Mouse (Mus musculus): Measurements from ENCODE around the gene Kctd19. TPM values are rescaled to one million over a fixed set of nuclear protein-coding genes. Genes with fewer than 3 reads are reported as not detected.

The Kctd19 gene
- total RNA-seq, 2 experiments from 2014 or later, result 0.23 TPM; not detected in 1

GRCm38 (mm10) chr8:105441433-105441832, 28.1 kb upstream of the Kctd19 start:
- Histone ChIP-seq H3K4me3 (no peak overlapping the region), H3K27ac (no peak overlapping the region)
- peak; percentile 35 for TF ChIP-seq CTCF (IDR thresholded peaks at IDR 0.05)
- DNase-seq, result peak; percentile 44
- intact Hi-C loops (cut with DNase I), result no loop called here

GRCm38 (mm10) chr8:105438865-105439264, 25.6 kb upstream of the Kctd19 start:
- no peak overlapping the region for H3K27ac ChIP-seq
- no peak overlapping the region for H3K4me3 ChIP-seq
- DNase-seq, result peak; percentile 48
- peak; percentile 64 for TF ChIP-seq CTCF (IDR thresholded peaks at IDR 0.05)
- intact Hi-C loops (cut with DNase I), result loop anchor here (2.0 kb wide), 1 partner anchor 32 kb away; the partner anchor contains the start of gene Tppp3

- no peak for DNase-seq
- H3K4me3 ChIP-seq, result no peak overlapping the region
- intact Hi-C loops (cut with DNase I), result no loop called here
- no peak overlapping the region for H3K27ac ChIP-seq
- TF ChIP-seq CTCF (IDR thresholded peaks at IDR 0.05), result no peak
Observed at GRCm38 (mm10) chr8:105437078-105437748, 23.9 kb upstream of the Kctd19 start.

GRCm38 (mm10) chr8:105436218-105436617, 22.9 kb upstream of the Kctd19 start:
- Histone ChIP-seq H3K27ac (no peak overlapping the region), H3K4me3 (no peak overlapping the region)
- intact Hi-C loops (cut with DNase I), result no loop called here
- no peak for DNase-seq
- no peak for TF ChIP-seq CTCF (IDR thresholded peaks at IDR 0.05)

- intact Hi-C loops (cut with DNase I), result no loop called here
- Histone ChIP-seq H3K4me3 (peak overlapping the region; percentile 35; the same call in 1 of the 2 replicates), H3K27ac (peak overlapping the region; percentile 81)
- DNase-seq, result no peak
- TF ChIP-seq CTCF (IDR thresholded peaks at IDR 0.05), result no peak
Observed at GRCm38 (mm10) chr8:105434136-105434535, 20.8 kb upstream of the Kctd19 start.

- intact Hi-C loops (cut with DNase I), result no loop called here
- no peak for DNase-seq
- H3K27ac ChIP-seq, result peak overlapping the region; percentile 81
- peak overlapping the region; percentile 35 for H3K4me3 ChIP-seq
- no peak for TF ChIP-seq CTCF (IDR thresholded peaks at IDR 0.05)
Observed at GRCm38 (mm10) chr8:105433511-105433910, 20.2 kb upstream of the Kctd19 start.

GRCm38 (mm10) chr8:105433021-105433420, 19.7 kb upstream of the Kctd19 start:
- peak overlapping the region; percentile 81 for H3K27ac ChIP-seq
- DNase-seq, result no peak
- H3K4me3 ChIP-seq, result peak overlapping the region; percentile 7; the same call in 1 of the 2 replicates
- intact Hi-C loops (cut with DNase I), result no loop called here
- TF ChIP-seq CTCF (IDR thresholded peaks at IDR 0.05), result no peak

- H3K4me3 ChIP-seq, result no peak overlapping the region
- intact Hi-C loops (cut with DNase I), result no loop called here
- no peak for TF ChIP-seq CTCF (IDR thresholded peaks at IDR 0.05)
- no peak for DNase-seq
- peak overlapping the region; percentile 81; the same call in 1 of the 2 replicates for H3K27ac ChIP-seq
Observed at GRCm38 (mm10) chr8:105431743-105432515, 18.6 kb upstream of the Kctd19 start.

- peak overlapping the region; percentile 84 for H3K27ac ChIP-seq
- no peak for TF ChIP-seq CTCF (IDR thresholded peaks at IDR 0.05)
- intact Hi-C loops (cut with DNase I), result no loop called here
- H3K4me3 ChIP-seq, result peak overlapping the region; percentile 63
- DNase-seq, result no peak
Observed at GRCm38 (mm10) chr8:105426878-105427277, 13.6 kb upstream of the Kctd19 start.

- Histone ChIP-seq H3K4me3 (no peak overlapping the region), H3K27ac (no peak overlapping the region)
- intact Hi-C loops (cut with DNase I), result no loop called here
- DNase-seq, result no peak
- TF ChIP-seq CTCF (IDR thresholded peaks at IDR 0.05), result no peak
Observed at GRCm38 (mm10) chr8:105422006-105422405, 8.7 kb upstream of the Kctd19 start.

- Histone ChIP-seq H3K4me3 (no peak overlapping the region), H3K27ac (no peak overlapping the region)
- TF ChIP-seq CTCF (IDR thresholded peaks at IDR 0.05), result no peak
- no peak for DNase-seq
- intact Hi-C loops (cut with DNase I), result no loop called here
Observed at GRCm38 (mm10) chr8:105419800-105420199, 6.5 kb upstream of the Kctd19 start.

- DNase-seq, result no peak
- Histone ChIP-seq H3K4me3 (no peak overlapping the region), H3K27ac (no peak overlapping the region)
- peak; percentile 29 for TF ChIP-seq CTCF (IDR thresholded peaks at IDR 0.05)
- intact Hi-C loops (cut with DNase I), result no loop called here
Observed at GRCm38 (mm10) chr8:105418992-105419391, 5.7 kb upstream of the Kctd19 start.

- intact Hi-C loops (cut with DNase I), result loop anchor here (5.0 kb wide), 1 partner anchor 42 kb away; no protein-coding TSS in a partner anchor
- no peak for DNase-seq
- TF ChIP-seq CTCF (IDR thresholded peaks at IDR 0.05), result peak; percentile 20; the same call in 1 of the 2 replicates
- Histone ChIP-seq H3K4me3 (no peak overlapping the region), H3K27ac (no peak overlapping the region)
Observed at GRCm38 (mm10) chr8:105409947-105410346, 3.4 kb downstream of the Kctd19 start.
